Mouse (Mus musculus) embryonic facial prominence, embryonic 12.5 days (tissue): Measurements from ENCODE around the gene Insrr. TPM values are rescaled to one million over a fixed set of nuclear protein-coding genes. Genes with fewer than 3 reads are reported as not detected.
"Not testable (repeated sequence)": the region's sequence is repeated elsewhere in the genome, so short reads cannot be mapped to it uniquely, and the experiment has no call there.

ENCODE experiments used
- ATAC-seq: fragments of 200-750 bp; cut with Nextera tagmentation; 2 replicates; pipeline ENCODE4 v1.8.0; 2017; ENCODE audit not compliant: insufficient number of reproducible peaks, insufficient read depth, low FRiP score, low TSS enrichment
- H3K27ac ChIP-seq: fragments of 300-500 bp; sonication (generic); 2 replicates; pipeline ENCODE4 v1.5.1; 2016; ENCODE audit warnings: mild to moderate bottlenecking
- H3K27me3 ChIP-seq: fragments of 300-500 bp; sonication (generic); 2 replicates; pipeline ENCODE4 v1.6.1; 2016; ENCODE audit warnings: mild to moderate bottlenecking, moderate library complexity
- H3K36me3 ChIP-seq: fragments of 300-500 bp; sonication (generic); 2 replicates; pipeline ENCODE4 v1.6.1; 2016; ENCODE audit warnings: mild to moderate bottlenecking
- H3K4me1 ChIP-seq: fragments of 300-500 bp; sonication (generic); 2 replicates; pipeline ENCODE4 v1.6.1; 2016
- H3K4me2 ChIP-seq: fragments of 300-500 bp; sonication (generic); replicated peaks from 2 replicates; pipeline ENCODE4 v1.6.1; 2016; ENCODE audit warnings: mild to moderate bottlenecking, moderate library complexity
- H3K4me3 ChIP-seq: fragments of 300-500 bp; sonication (generic); 2 replicates; pipeline ENCODE4 v1.5.1; 2016; ENCODE audit warnings: mild to moderate bottlenecking
- H3K9ac ChIP-seq: fragments of 300-500 bp; sonication (generic); 2 replicates; pipeline ENCODE4 v1.6.1; 2016; ENCODE audit warnings: mild to moderate bottlenecking, moderate library complexity
- H3K9me3 ChIP-seq: fragments of 300-500 bp; sonication (generic); 2 replicates; pipeline ENCODE4 v1.6.1; 2016; ENCODE audit warnings: mild to moderate bottlenecking, moderate library complexity
- WGBS: fragments of 180-500 bp; shearing (Covaris S2); methylation state at CpG from one replicate; pipeline ENCODE4 v1.1.7; 2016; 5-methylcytosine and 5-hydroxymethylcytosine counted together
- polyA plus RNA-seq: library from polyadenylated mRNA; unstranded; fragments of >200 nt; fragmentation: Nextera tagmentation; extraction: Ambion mirVana; gene quantifications from 2 replicates; pipeline ENCODE4 v1.2.1, GENCODE M21; 2016

Insrr gene
- polyA plus RNA-seq, 1 experiment from 2014 or later = 1.7 TPM

GRCm38 (mm10) chr3:87809322-87809962, 12.7 kb downstream of the Insrr start:
- H3K9ac ChIP-seq = no peak overlapping the region
- peak overlapping the region; percentile 25 for H3K4me3 ChIP-seq
- ATAC-seq = 0 out of 2 replicates have a peak, but pooled peaks have one; percentile 55
- no peaks in the 10 kb centered on the region for H3K9me3 ChIP-seq
- H3K27ac ChIP-seq = no peak overlapping the region
- H3K27me3 ChIP-seq = peaks cover 81% of the 10 kb centered on the region
- WGBS = 5% methylated on average over 28 of the region's 28 CpGs
- peaks cover 17% of the 10 kb centered on the region; the same call in 1 of the 2 replicates for H3K4me1 ChIP-seq
- H3K4me2 ChIP-seq = peak overlapping the region; percentile 38
- no peaks in the 10 kb centered on the region for H3K36me3 ChIP-seq

GRCm38 (mm10) chr3:87811297-87811696, 14.5 kb downstream of the Insrr start:
- no peak overlapping the region for H3K4me3 ChIP-seq
- H3K4me2 ChIP-seq = no peak overlapping the region
- no peaks in the 10 kb centered on the region for H3K9me3 ChIP-seq
- H3K9ac ChIP-seq = no peak overlapping the region
- ATAC-seq = no peak
- no peaks in the 10 kb centered on the region for H3K36me3 ChIP-seq
- no peak overlapping the region for H3K27ac ChIP-seq
- 89% methylated on average over 8 of the region's 8 CpGs for WGBS
- peaks cover 17% of the 10 kb centered on the region; the same call in 1 of the 2 replicates for H3K4me1 ChIP-seq
- peaks cover 73% of the 10 kb centered on the region for H3K27me3 ChIP-seq

GRCm38 (mm10) chr3:87812413-87812812, 15.7 kb downstream of the Insrr start:
- WGBS = 37% methylated on average over 4 of the region's 4 CpGs
- ATAC-seq = no peak
- peaks cover 17% of the 10 kb centered on the region; the same call in 1 of the 2 replicates for H3K4me1 ChIP-seq
- no peaks in the 10 kb centered on the region for H3K36me3 ChIP-seq
- H3K4me3 ChIP-seq = no peak overlapping the region
- H3K27me3 ChIP-seq = peaks cover 64% of the 10 kb centered on the region
- H3K27ac ChIP-seq = no peak overlapping the region
- H3K9me3 ChIP-seq = no peaks in the 10 kb centered on the region
- H3K4me2 ChIP-seq = no peak overlapping the region
- no peak overlapping the region for H3K9ac ChIP-seq

- no peak overlapping the region for H3K4me2 ChIP-seq
- no peaks in the 10 kb centered on the region for H3K9me3 ChIP-seq
- peaks cover 17% of the 10 kb centered on the region; the same call in 1 of the 2 replicates for H3K4me1 ChIP-seq
- H3K36me3 ChIP-seq = no peaks in the 10 kb centered on the region
- no peak for ATAC-seq
- no peak overlapping the region for H3K9ac ChIP-seq
- 59% methylated on average over 10 of the region's 10 CpGs for WGBS
- no peak overlapping the region for H3K27ac ChIP-seq
- peaks cover 64% of the 10 kb centered on the region for H3K27me3 ChIP-seq
- no peak overlapping the region for H3K4me3 ChIP-seq
Observed at GRCm38 (mm10) chr3:87812873-87813272, 16.1 kb downstream of the Insrr start.

DNA sequence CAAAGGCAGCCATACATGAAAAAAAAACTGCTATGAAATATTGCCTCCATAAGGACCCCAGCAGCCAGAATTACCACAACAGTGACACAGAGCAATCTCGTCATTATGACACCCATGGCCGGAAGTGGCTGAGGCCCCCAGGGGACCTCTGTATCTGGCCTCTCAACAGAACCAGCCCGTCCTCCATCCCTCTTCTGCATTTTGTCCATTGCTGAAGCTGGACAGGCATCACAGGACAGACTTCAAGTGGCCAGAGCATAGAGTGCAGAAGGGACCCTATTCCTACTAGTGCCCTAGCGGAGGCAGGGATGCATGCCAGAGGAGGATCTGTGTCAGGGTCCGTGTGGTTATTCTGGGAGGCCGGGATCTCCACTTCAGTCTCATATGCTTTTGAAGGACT, 19.4 kb downstream of the Insrr start:
- no peak overlapping the region for H3K4me2 ChIP-seq
- H3K4me3 ChIP-seq = no peak overlapping the region
- ATAC-seq = no peak
- peaks cover 9% of the 10 kb centered on the region; the same call in 1 of the 2 replicates for H3K4me1 ChIP-seq
- H3K9me3 ChIP-seq = no peaks in the 10 kb centered on the region
- H3K27ac ChIP-seq = no peak overlapping the region
- no peaks in the 10 kb centered on the region for H3K36me3 ChIP-seq
- H3K27me3 ChIP-seq = peaks cover 42% of the 10 kb centered on the region
- no peak overlapping the region for H3K9ac ChIP-seq
- 66% methylated on average over 6 of the region's 6 CpGs for WGBS

DNA sequence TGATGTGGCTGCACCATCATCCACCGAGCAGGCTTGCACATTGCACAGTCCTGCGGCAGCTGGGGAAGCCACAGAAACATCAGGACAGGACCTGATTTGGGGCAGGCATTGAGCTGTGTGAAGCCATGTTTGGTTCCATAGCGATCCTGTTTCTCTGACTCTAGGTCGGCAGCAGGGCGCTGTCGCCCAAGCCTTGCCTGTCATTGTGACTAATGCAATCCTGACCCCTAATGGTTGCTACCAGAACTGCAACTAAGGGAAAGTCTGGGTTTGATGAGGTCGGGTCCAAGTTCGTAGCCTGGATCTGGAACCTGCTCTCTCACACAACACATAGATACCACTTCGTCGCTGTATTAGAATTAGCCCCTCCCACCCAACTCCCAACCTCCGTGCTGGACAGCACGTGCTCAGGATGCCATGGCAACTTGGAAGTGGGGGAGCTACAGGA, 19.9 kb downstream of the Insrr start:
- Histone ChIP-seq H3K9ac (no peak overlapping the region), H3K4me1 (peaks cover 9% of the 10 kb centered on the region; the same call in 1 of the 2 replicates), H3K9me3 (no peaks in the 10 kb centered on the region), H3K27ac (no peak overlapping the region), H3K4me2 (0 out of 2 replicates have a peak overlapping the region, but pooled peaks have one; percentile 8), H3K36me3 (no peaks in the 10 kb centered on the region), H3K27me3 (peaks cover 37% of the 10 kb centered on the region), H3K4me3 (no peak overlapping the region)
- 6% methylated on average over 12 of the region's 12 CpGs for WGBS
- ATAC-seq = 0 out of 2 replicates have a peak, but pooled peaks have one; percentile 30

GRCm38 (mm10) chr3:87818226-87818625, 21.5 kb downstream of the Insrr start:
- Histone ChIP-seq H3K4me3 (no peak overlapping the region), H3K27ac (no peak overlapping the region), H3K36me3 (no peaks in the 10 kb centered on the region), H3K27me3 (peaks cover 32% of the 10 kb centered on the region), H3K9me3 (no peaks in the 10 kb centered on the region), H3K9ac (no peak overlapping the region), H3K4me1 (no peaks in the 10 kb centered on the region), H3K4me2 (no peak overlapping the region)
- ATAC-seq = no peak
- WGBS = 58% methylated on average over 12 of the region's 12 CpGs

DNA sequence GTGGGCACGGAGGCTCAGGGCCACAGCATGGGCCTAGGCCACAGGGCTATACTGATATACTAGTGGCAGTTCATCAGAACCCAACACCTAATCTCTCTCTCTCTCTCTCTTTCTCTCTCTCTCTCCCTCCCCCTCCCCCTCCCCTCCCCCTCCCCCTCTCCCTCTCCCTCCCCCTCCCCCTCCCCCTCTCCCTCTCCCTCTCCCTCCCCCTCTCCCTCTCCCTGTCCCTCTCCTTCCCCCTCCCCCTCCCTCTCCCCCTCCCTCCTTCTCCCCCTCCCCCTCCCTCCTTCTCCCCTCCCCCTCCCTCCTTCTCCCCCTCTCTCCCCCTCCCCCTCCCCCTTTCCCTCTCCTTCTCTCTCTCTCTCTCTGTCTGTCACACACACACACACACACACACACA, 27.5 kb downstream of the Insrr start, which contains the start of gene Pear1:
Pear1 (minus strand) TSS at position 101 of the 400 bp plus-strand sequence.
- H3K4me3 ChIP-seq, H3K4me2 ChIP-seq, H3K9me3 ChIP-seq, ATAC-seq, H3K27me3 ChIP-seq, H3K4me1 ChIP-seq, H3K27ac ChIP-seq, H3K9ac ChIP-seq, H3K36me3 ChIP-seq: not testable (repeated sequence)
- WGBS = 90% methylated on average over 1 of the region's 1 CpGs

DNA sequence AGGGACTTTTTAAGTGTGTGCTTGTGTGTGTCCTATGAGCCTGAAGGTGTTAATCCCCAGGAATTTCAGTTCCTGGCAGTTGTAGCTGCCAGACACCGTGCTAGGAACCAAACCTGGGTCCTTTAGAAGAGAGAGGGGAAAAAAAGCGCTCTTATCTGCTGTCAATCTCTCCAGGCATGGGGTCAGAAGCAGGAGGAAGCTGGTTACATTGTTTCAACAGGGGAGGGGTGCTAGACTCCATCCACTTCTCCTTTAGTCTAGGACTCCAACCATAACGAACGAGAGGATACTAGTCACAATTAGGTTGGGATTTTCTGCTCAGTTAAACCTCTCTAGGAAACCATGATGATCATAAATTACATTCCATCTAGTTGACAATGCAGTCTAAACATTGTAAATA, 31.7 kb downstream of the Insrr start:
- Histone ChIP-seq H3K27me3 (no peaks in the 10 kb centered on the region), H3K27ac (no peak overlapping the region), H3K4me3 (no peak overlapping the region), H3K4me1 (no peaks in the 10 kb centered on the region), H3K4me2 (no peak overlapping the region), H3K9me3 (no peaks in the 10 kb centered on the region), H3K36me3 (no peaks in the 10 kb centered on the region), H3K9ac (no peak overlapping the region)
- no peak for ATAC-seq
- 53% methylated on average over 4 of the region's 4 CpGs for WGBS

- WGBS = 55% methylated on average over 10 of the region's 10 CpGs
- Histone ChIP-seq H3K27ac (no peak overlapping the region), H3K4me3 (no peak overlapping the region), H3K4me1 (no peaks in the 10 kb centered on the region), H3K27me3 (no peaks in the 10 kb centered on the region), H3K36me3 (no peaks in the 10 kb centered on the region), H3K4me2 (no peak overlapping the region), H3K9me3 (no peaks in the 10 kb centered on the region), H3K9ac (no peak overlapping the region)
- no peak for ATAC-seq
Observed at GRCm38 (mm10) chr3:87829025-87829424, 32.3 kb downstream of the Insrr start.

- 86% methylated on average over 7 of the region's 7 CpGs for WGBS
- ATAC-seq = no peak
- Histone ChIP-seq H3K4me1 (no peaks in the 10 kb centered on the region), H3K36me3 (no peaks in the 10 kb centered on the region), H3K27ac (no peak overlapping the region), H3K9ac (no peak overlapping the region), H3K4me2 (no peak overlapping the region), H3K9me3 (no peaks in the 10 kb centered on the region), H3K27me3 (no peaks in the 10 kb centered on the region), H3K4me3 (no peak overlapping the region)
Observed at GRCm38 (mm10) chr3:87832109-87832859, 35.5 kb downstream of the Insrr start.

GRCm38 (mm10) chr3:87833482-87833881, 36.7 kb downstream of the Insrr start:
- Histone ChIP-seq H3K4me3 (no peak overlapping the region), H3K4me1 (no peaks in the 10 kb centered on the region), H3K9me3 (no peaks in the 10 kb centered on the region), H3K27me3 (no peaks in the 10 kb centered on the region), H3K27ac (no peak overlapping the region), H3K4me2 (no peak overlapping the region), H3K9ac (no peak overlapping the region), H3K36me3 (no peaks in the 10 kb centered on the region)
- no peak for ATAC-seq
- WGBS = 72% methylated on average over 5 of the region's 5 CpGs
